Mouse (Mus musculus): ENCODE measurements around the gene Krtap28-13. TPM values are rescaled to one million over a fixed set of nuclear protein-coding genes. Genes with fewer than 3 reads are reported as not detected.
A peak's percentile ranks its signal among the peaks of the same experiment; 100 is the strongest.

Gene Krtap28-13
- polyA plus RNA-seq, 1 experiment from 2014 or later: not detected

DNA sequence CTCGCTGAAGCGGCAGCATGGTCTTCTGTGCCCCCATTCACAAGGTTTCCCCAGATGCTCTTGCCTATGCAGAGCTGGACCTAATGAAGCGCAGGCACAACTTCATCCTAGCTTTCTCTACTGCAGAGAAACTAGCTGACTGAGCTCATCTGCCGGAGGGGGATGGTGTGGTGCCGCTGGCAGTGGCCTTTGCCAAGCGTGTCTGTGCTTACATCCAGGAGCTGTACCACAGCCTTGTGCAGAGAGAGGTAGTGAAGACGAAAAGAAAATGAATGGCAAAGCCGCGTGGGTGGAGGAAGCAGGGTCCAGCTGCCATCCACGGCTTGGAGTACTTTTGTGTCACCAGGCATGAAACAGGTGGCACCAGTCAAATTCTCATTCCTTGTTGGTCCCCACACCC is 6.5 kb downstream of the Krtap28-13 start:
- WGBS: 93% methylated on average over 10 of the region's 10 CpGs
- Histone ChIP-seq H3K27ac (replicated peaks; ENCODE audit: low read depth, low read length) (no peak overlapping the region), H3K27me3 (ENCODE audit: control insufficient read depth, insufficient read depth, low read length) (no peaks in the 10 kb centered on the region), H3K4me2 (ENCODE audit: low read length) (no peak overlapping the region), H3K4me3 (replicated peaks; ENCODE audit: low read depth, low read length) (no peak overlapping the region), H3K36me3 (ENCODE audit: control insufficient read depth, insufficient read depth, low read length) (no peaks in the 10 kb centered on the region), H3K9me3 (ENCODE audit: control insufficient read depth, low read length) (no peaks in the 10 kb centered on the region; the same call in 1 of the 2 replicates), H3K9ac (replicated peaks; ENCODE audit: low read length) (no peak overlapping the region), H3K4me1 (ENCODE audit: control insufficient read depth, insufficient read depth, low read length) (no peaks in the 10 kb centered on the region)
- no peak for ATAC-seq (ENCODE audit: low FRiP score, low TSS enrichment)
- DNase-seq: no peak

DNA sequence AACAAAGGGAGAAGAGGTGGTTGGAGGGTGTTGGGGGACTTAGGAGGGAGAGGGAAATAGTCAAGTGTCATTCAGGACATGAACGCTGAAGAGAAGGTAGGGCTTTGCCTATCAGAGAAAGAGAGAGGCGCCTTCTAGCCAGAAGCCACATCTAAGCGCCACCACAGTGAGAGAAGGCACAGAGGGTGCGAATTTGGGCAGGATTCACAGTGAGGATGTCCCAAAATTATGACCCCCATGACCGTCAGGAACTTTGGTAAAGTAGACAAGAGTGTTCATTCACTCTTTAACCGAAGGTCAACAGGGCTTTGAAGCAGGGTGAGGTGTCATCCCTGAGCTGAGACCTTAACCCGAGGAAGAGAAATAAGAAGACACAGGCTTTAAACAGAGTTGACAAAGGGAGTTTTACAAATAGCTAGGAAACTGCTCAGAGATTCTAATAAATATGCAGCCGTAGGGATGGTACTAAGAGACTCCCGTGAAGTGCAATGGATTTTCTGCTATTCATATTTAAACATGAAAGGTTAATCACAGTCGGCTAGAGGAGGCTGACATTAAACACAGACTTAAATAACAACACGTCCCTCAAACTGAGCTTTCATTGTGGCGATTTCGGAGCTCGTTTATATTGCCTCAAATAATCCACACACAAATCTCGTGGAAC is 14.9 kb downstream of the Krtap28-13 start:
- DNase-seq (no peak), ATAC-seq (ENCODE audit: low FRiP score, low TSS enrichment) (peak; percentile 51; the same call in 1 of the 2 replicates)
- no peaks in the 10 kb centered on the region for H3K9me3 ChIP-seq (ENCODE audit: control insufficient read depth, low read length)
- no peaks in the 10 kb centered on the region for H3K4me1 ChIP-seq (ENCODE audit: control insufficient read depth, insufficient read depth, low read length)
- 36% methylated on average over 15 of the region's 15 CpGs for WGBS
- H3K4me3 ChIP-seq (replicated peaks; ENCODE audit: low read depth, low read length): peak overlapping the region; percentile 17; the same call in 1 of the 2 replicates
- H3K27me3 ChIP-seq (ENCODE audit: control insufficient read depth, insufficient read depth, low read length): no peaks in the 10 kb centered on the region
- no peak overlapping the region for H3K9ac ChIP-seq (replicated peaks; ENCODE audit: low read length)
- no peaks in the 10 kb centered on the region for H3K36me3 ChIP-seq (ENCODE audit: control insufficient read depth, insufficient read depth, low read length)
- no peak overlapping the region for H3K27ac ChIP-seq (replicated peaks; ENCODE audit: low read depth, low read length)
- peak overlapping the region; percentile 44 for H3K4me2 ChIP-seq (ENCODE audit: low read length)

DNA sequence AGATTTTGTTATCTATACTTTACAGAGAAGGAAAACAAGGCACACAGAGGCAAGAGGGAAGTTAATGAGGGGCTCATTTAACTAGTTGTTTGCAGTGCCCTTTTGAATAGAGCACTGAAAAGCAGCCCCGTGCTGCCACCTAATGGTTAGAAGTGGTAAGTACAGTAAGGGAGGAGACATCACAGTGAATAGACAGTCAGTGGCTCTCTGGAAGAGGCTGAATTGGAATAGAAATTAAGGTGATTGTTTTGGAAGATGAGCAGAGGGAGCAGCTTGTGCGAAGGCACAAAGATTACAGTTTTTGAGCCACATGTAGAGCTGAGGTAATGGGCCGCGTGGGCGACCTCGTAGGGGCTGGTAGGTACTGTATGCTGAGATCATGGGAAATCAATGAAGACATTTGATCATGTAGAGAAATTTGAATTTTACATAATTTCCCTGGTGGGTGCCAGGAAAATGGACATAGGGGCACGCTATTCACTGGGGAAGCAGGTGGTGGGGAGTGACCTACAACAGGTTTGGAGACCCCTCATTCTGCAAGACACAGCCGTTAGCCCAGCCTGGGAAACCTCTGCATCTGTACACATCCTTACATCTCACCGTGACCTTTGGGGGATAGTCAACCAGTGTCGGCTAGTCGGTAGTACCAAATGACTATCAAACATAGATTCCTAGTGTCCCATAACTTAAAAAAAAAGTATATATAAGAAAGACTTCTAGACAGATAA is 15.6 kb downstream of the Krtap28-13 start:
- 46% methylated on average over 11 of the region's 11 CpGs for whole genome bisulfite sequencing
- H3K9ac ChIP-seq (replicated peaks; ENCODE audit: low read length): 0 out of 2 replicates have a peak overlapping the region, but pooled peaks have one; percentile 12

DNA sequence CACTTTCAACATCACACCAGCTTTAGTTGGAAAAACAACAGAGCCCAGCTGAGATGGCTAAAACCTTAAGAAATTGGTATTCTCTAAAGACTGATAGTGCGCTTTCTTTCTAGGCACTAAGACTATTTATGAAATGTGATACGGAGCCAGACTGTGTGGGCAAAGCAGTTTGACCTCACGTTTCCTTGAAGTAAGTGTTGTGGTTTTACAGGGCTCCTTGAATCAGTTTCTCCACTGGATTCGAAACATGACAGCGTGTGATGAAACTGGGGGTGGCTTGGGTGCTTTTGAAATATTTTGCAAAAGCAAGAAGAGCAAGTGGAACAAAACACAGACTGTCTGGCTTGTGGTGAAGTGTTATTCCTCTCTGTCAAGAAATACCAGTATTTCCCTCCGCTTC is 16.3 kb downstream of the Krtap28-13 start:
- Histone ChIP-seq H3K9me3 (ENCODE audit: control insufficient read depth, low read length) (no peaks in the 10 kb centered on the region), H3K27ac (replicated peaks; ENCODE audit: low read depth, low read length) (no peak overlapping the region), H3K36me3 (ENCODE audit: control insufficient read depth, insufficient read depth, low read length) (no peaks in the 10 kb centered on the region), H3K27me3 (ENCODE audit: control insufficient read depth, insufficient read depth, low read length) (no peaks in the 10 kb centered on the region), H3K4me1 (ENCODE audit: control insufficient read depth, insufficient read depth, low read length) (no peaks in the 10 kb centered on the region), H3K4me3 (replicated peaks; ENCODE audit: low read depth, low read length) (no peak overlapping the region), H3K9ac (replicated peaks; ENCODE audit: low read length) (no peak overlapping the region), H3K4me2 (ENCODE audit: low read length) (no peak overlapping the region)
- DNase-seq (no peak), ATAC-seq (ENCODE audit: low FRiP score, low TSS enrichment) (no peak)
- 85% methylated on average over 6 of the region's 6 CpGs for WGBS

More for the DNA sequence above, 15.6 kb downstream of the Krtap28-13 start:
- Histone ChIP-seq H3K27me3 (ENCODE audit: control insufficient read depth, insufficient read depth, low read length) (no peaks in the 10 kb centered on the region), H3K4me1 (ENCODE audit: control insufficient read depth, insufficient read depth, low read length) (no peaks in the 10 kb centered on the region), H3K36me3 (ENCODE audit: control insufficient read depth, insufficient read depth, low read length) (no peaks in the 10 kb centered on the region), H3K4me3 (replicated peaks; ENCODE audit: low read depth, low read length) (peak overlapping the region; percentile 17; the same call in 1 of the 2 replicates), H3K27ac (replicated peaks; ENCODE audit: low read depth, low read length) (no peak overlapping the region), H3K9me3 (ENCODE audit: control insufficient read depth, low read length) (no peaks in the 10 kb centered on the region), H3K4me2 (ENCODE audit: low read length) (peak overlapping the region; percentile 44)
- DNase-seq: peak; percentile 88
- ATAC-seq (ENCODE audit: low FRiP score, low TSS enrichment): peak; percentile 88

DNA sequence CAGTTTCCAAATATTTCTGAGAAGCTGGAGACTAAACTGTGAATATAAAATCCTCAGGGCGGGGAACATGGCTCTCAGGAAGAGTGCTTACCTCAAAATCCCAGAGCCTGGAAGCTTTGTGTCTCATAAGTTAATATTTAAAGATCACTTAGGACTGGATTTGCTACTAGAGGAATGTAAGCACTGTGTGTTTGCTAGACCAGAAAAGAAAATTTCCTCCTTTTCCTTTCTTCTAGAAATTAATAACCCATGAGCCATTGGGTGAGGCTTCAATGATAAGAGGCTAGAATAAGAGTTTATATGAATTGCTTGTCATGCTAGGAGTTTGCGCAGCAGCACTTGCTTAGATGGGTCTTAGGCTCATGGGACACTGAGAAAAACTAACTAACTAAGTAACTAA is 24.1 kb downstream of the Krtap28-13 start:
- ATAC-seq (ENCODE audit: low FRiP score, low TSS enrichment): no peak
- H3K9ac ChIP-seq (replicated peaks; ENCODE audit: low read length): no peak overlapping the region
- no peaks in the 10 kb centered on the region for H3K9me3 ChIP-seq (ENCODE audit: control insufficient read depth, low read length)
- WGBS: 91% methylated on average over 2 of the region's 2 CpGs
- H3K4me3 ChIP-seq (replicated peaks; ENCODE audit: low read depth, low read length): no peak overlapping the region
- H3K4me1 ChIP-seq (ENCODE audit: control insufficient read depth, insufficient read depth, low read length): no peaks in the 10 kb centered on the region
- H3K36me3 ChIP-seq (ENCODE audit: control insufficient read depth, insufficient read depth, low read length): no peaks in the 10 kb centered on the region
- H3K4me2 ChIP-seq (ENCODE audit: low read length): no peak overlapping the region
- no peak overlapping the region for H3K27ac ChIP-seq (replicated peaks; ENCODE audit: low read depth, low read length)
- no peaks in the 10 kb centered on the region for H3K27me3 ChIP-seq (ENCODE audit: control insufficient read depth, insufficient read depth, low read length)
- DNase-seq: no peak

DNA sequence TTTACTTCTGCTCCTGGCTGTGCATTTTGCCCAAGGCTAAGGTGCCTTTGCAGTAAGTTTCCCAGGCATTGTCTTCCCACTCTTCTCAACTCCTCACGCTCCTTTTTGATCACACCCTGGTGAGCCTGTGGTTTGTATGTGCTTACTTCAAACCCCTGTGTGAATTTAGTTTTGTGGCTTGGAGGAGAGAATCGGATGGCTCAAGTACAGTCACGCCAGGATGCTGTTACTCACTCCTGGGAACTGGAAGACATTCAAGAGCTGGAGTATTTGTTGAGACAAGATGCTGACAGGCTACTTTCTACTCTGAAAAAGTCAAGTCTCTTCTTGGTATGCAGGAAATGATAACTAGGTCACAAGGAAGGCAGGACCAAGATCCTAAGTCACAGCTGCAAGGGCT is 30.5 kb downstream of the Krtap28-13 start:
- Histone ChIP-seq H3K4me2 (ENCODE audit: low read length) (no peak overlapping the region), H3K9ac (replicated peaks; ENCODE audit: low read length) (no peak overlapping the region), H3K27ac (replicated peaks; ENCODE audit: low read depth, low read length) (no peak overlapping the region), H3K9me3 (ENCODE audit: control insufficient read depth, low read length) (no peaks in the 10 kb centered on the region), H3K36me3 (ENCODE audit: control insufficient read depth, insufficient read depth, low read length) (no peaks in the 10 kb centered on the region), H3K4me1 (ENCODE audit: control insufficient read depth, insufficient read depth, low read length) (no peaks in the 10 kb centered on the region), H3K4me3 (replicated peaks; ENCODE audit: low read depth, low read length) (no peak overlapping the region), H3K27me3 (ENCODE audit: control insufficient read depth, insufficient read depth, low read length) (no peaks in the 10 kb centered on the region)
- 72% methylated on average over 3 of the region's 3 CpGs for WGBS
- ATAC-seq (ENCODE audit: low FRiP score, low TSS enrichment) (no peak), DNase-seq (no peak)

DNA sequence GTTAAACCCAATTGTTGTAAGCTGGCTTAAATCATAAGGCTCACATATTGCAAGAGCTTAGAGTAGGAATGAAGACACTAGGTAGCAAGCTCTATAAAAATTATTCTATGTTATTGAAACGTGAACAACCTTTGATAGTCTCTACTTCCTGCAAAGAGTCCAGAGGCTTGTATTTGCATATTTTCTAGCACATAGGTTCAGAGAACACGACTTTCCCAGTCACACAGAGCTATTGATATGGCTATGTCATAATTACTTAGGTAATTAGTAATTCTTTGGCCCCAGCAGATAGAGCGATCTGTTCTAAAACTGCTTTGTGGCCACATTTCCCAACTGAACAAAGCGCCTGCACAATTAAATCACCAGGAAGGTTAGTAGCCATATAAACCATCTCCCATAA is 36.2 kb downstream of the Krtap28-13 start:
- DNase-seq (no peak), ATAC-seq (ENCODE audit: low FRiP score, low TSS enrichment) (no peak)
- Histone ChIP-seq H3K27ac (replicated peaks; ENCODE audit: low read depth, low read length) (no peak overlapping the region), H3K9me3 (ENCODE audit: control insufficient read depth, low read length) (no peaks in the 10 kb centered on the region), H3K9ac (replicated peaks; ENCODE audit: low read length) (no peak overlapping the region), H3K36me3 (ENCODE audit: control insufficient read depth, insufficient read depth, low read length) (no peaks in the 10 kb centered on the region), H3K4me1 (ENCODE audit: control insufficient read depth, insufficient read depth, low read length) (no peaks in the 10 kb centered on the region), H3K4me2 (ENCODE audit: low read length) (no peak overlapping the region), H3K4me3 (replicated peaks; ENCODE audit: low read depth, low read length) (no peak overlapping the region), H3K27me3 (ENCODE audit: control insufficient read depth, insufficient read depth, low read length) (no peaks in the 10 kb centered on the region)
- 81% methylated on average over 4 of the region's 4 CpGs for WGBS

DNA sequence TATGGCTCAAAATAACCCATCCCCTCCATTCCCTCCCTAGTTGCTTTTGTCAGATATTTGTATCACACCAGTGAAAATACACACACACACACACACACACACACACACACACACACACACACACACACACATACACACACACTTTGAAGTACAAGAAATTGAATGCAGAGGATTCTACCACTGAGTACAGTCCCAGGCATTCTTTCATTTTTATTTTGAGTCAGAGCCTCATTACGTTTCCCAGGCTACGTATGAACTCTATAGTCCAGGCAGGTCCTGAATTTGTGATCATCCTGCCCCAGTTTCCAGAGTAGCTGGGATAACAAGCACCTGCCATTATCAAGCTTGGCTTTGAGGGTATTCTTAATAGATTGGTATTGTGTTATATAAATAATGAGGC is 38.4 kb downstream of the Krtap28-13 start:
- no peak overlapping the region for H3K9ac ChIP-seq (replicated peaks; ENCODE audit: low read length)
- no peaks in the 10 kb centered on the region for H3K27me3 ChIP-seq (ENCODE audit: control insufficient read depth, insufficient read depth, low read length)
- no peak for DNase-seq
- no peak overlapping the region for H3K4me3 ChIP-seq (replicated peaks; ENCODE audit: low read depth, low read length)
- H3K9me3 ChIP-seq (ENCODE audit: control insufficient read depth, low read length): no peaks in the 10 kb centered on the region
- no peaks in the 10 kb centered on the region for H3K36me3 ChIP-seq (ENCODE audit: control insufficient read depth, insufficient read depth, low read length)
- 81% methylated on average over 2 of the region's 2 CpGs for WGBS
- no peaks in the 10 kb centered on the region for H3K4me1 ChIP-seq (ENCODE audit: control insufficient read depth, insufficient read depth, low read length)
- no peak for ATAC-seq (ENCODE audit: low FRiP score, low TSS enrichment)
- no peak overlapping the region for H3K4me2 ChIP-seq (ENCODE audit: low read length)
- H3K27ac ChIP-seq (replicated peaks; ENCODE audit: low read depth, low read length): no peak overlapping the region
